In the genomic region with DNA sequence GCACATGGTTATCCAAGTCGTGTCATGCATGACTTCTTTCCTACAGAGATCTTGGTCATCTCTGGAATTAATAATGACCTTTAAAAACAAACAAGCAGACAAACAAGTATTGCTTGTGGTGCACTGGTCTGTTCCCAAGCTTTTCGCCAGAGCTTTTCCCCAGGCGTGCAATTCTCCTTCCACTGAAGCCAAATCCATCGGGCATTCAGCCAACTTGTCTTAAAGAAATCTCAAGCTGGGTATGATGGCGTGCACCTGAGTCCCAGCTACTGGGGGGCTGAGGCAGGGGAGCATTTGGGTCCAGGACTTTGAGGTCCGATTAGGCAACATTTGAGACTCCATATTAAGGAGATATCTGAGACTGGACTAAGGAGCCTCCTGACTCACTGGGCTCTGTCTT, we compare ENCODE assay signal across 30 mouse cellular contexts. TPM values are rescaled to one million over a fixed set of nuclear protein-coding genes. Genes with fewer than 3 reads are reported as not detected.
DNase-seq lines count a peak whose midpoint lies in the region; ATAC-seq and TF ChIP-seq lines count a peak whose summit lies in the region.
"Had no signal": no experiment of that assay in that cellular context is flagged by ENCODE, and none has a peak within 500 bp of the region (broad histone marks: within the 10 kb centered on the region; RNA-seq: fewer than 3 reads in every experiment).

No protein-coding gene starts in this region.

- no peak overlapping the region for H3K9ac ChIP-seq in forebrain, embryonic 14.5 days (ENCODE audit: low read length)
- H3K9ac ChIP-seq in forebrain, embryonic 11.5 days (ENCODE audit: low read length): no peak overlapping the region
- H3K9ac ChIP-seq: heart, embryonic 15.5 days; intestine, embryonic 15.5 days; liver, embryonic 14.5 days; neural tube, embryonic 13.5 days had no signal

- no peak overlapping the region for H3K4me3 ChIP-seq in forebrain, embryonic 14.5 days (ENCODE audit: low read depth, low read length)
- no peak overlapping the region for H3K4me3 ChIP-seq in forebrain, embryonic 11.5 days (ENCODE audit: low read depth, low read length)
- no peak overlapping the region for H3K4me3 ChIP-seq in layer of hippocampus, adult 2 months
- H3K4me3 ChIP-seq: heart, embryonic 10.5 days; heart, embryonic 15.5 days; intestine, embryonic 15.5 days; midbrain, embryonic 10.5 days; myocyte; neural tube, embryonic 13.5 days had no signal

- no peak overlapping the region for H3K4me2 ChIP-seq in forebrain, embryonic 14.5 days (ENCODE audit: low read length)
- H3K4me2 ChIP-seq in forebrain, embryonic 11.5 days (ENCODE audit: low read depth, low read length, severe bottlenecking): no peak overlapping the region
- H3K4me2 ChIP-seq: heart, embryonic 15.5 days; intestine, embryonic 15.5 days; neural tube, embryonic 13.5 days had no signal

- peak; percentile 56 for DNase-seq in adrenal gland, postnatal 10 days
- DNase-seq in adrenal gland, adult 18-20 months (ENCODE audit: low spot score in 2 of 2): no peak
- DNase-seq in forebrain, embryonic 14.5 days (ENCODE audit: low spot score): peak; percentile 28
- no peak for DNase-seq in forebrain, embryonic 11.5 days (ENCODE audit: low spot score)
- no peak for DNase-seq in layer of hippocampus, adult 2 months (ENCODE audit: low spot score in 2 of 2)
- DNase-seq in layer of hippocampus, postnatal 36 days: no peak
- peak; percentile 22 for DNase-seq in right cerebral cortex, postnatal 4 days
- no peak for DNase-seq in right cerebral cortex, adult 18-20 months
- DNase-seq: adrenal gland, adult 8-10 months; cerebellum, adult 11-12 months; gastrocnemius, postnatal 25 days; heart, adult 11 months; kidney, adult 2 months; kidney, postnatal 36 days; liver; lung, adult 2 months; lung, postnatal 14 days; right cerebral cortex, postnatal 14 days; thymus, postnatal 14 days had no signal

- no peaks in the 10 kb centered on the region for H3K4me1 ChIP-seq in forebrain, embryonic 14.5 days (ENCODE audit: control insufficient read depth, insufficient read depth, low read length)
- no peaks in the 10 kb centered on the region for H3K4me1 ChIP-seq in forebrain, embryonic 11.5 days (replicated peaks; ENCODE audit: control insufficient read depth, insufficient read depth, low read length)
- H3K4me1 ChIP-seq: heart, embryonic 10.5 days; heart, embryonic 15.5 days; intestine, embryonic 15.5 days; midbrain, embryonic 10.5 days; neural tube, embryonic 13.5 days had no signal

- no peaks in the 10 kb centered on the region for H3K27me3 ChIP-seq in forebrain, embryonic 14.5 days (replicated peaks; ENCODE audit: control insufficient read depth, insufficient read depth, low read length)
- no peaks in the 10 kb centered on the region for H3K27me3 ChIP-seq in forebrain, embryonic 11.5 days (ENCODE audit: control insufficient read depth, insufficient read depth, low read length)
- H3K27me3 ChIP-seq: CH12.LX; heart, embryonic 15.5 days; intestine, embryonic 15.5 days; neural tube, embryonic 13.5 days had no signal

- ATAC-seq in forebrain, embryonic 14.5 days: no peak
- ATAC-seq in forebrain, embryonic 11.5 days (replicated peaks; ENCODE audit: low FRiP score): no peak
- ATAC-seq: activated CD4-positive, CD25-positive, alpha-beta regulatory T cell, adult 4 months; hindbrain, embryonic 16.5 days; intestine, embryonic 15.5 days had no signal

- TF ChIP-seq CTCF in layer of hippocampus, adult 2 months (conservative IDR thresholded peaks at IDR 0.05): no peak

- peaks cover 33% of the 10 kb centered on the region for H3K36me3 ChIP-seq in forebrain, embryonic 14.5 days (ENCODE audit: control insufficient read depth, insufficient read depth, low read length)
- H3K36me3 ChIP-seq in forebrain, embryonic 11.5 days (ENCODE audit: control insufficient read depth, insufficient read depth, low read length): no peaks in the 10 kb centered on the region

- WGBS in forebrain, embryonic 14.5 days: 68% methylated on average over 6 of the region's 6 CpGs
- 89% methylated on average over 6 of the region's 6 CpGs for whole genome bisulfite sequencing in forebrain, embryonic 11.5 days

- H3K27ac ChIP-seq in forebrain, embryonic 14.5 days (ENCODE audit: low read depth, low read length): 0 out of 2 replicates have a peak overlapping the region, but pooled peaks have one; percentile 14
- no peak overlapping the region for H3K27ac ChIP-seq in forebrain, embryonic 11.5 days (ENCODE audit: low read depth, low read length)
- peak overlapping the region; percentile 20; the same call in 1 of the 2 replicates for H3K27ac ChIP-seq in layer of hippocampus, adult 2 months
- H3K27ac ChIP-seq: heart, embryonic 10.5 days; heart, embryonic 15.5 days; intestine, embryonic 15.5 days; liver, embryonic 14.5 days; midbrain, embryonic 10.5 days had no signal

- H3K9me3 ChIP-seq in forebrain, embryonic 14.5 days (replicated peaks; ENCODE audit: control insufficient read depth, low read length): no peaks in the 10 kb centered on the region
- no peaks in the 10 kb centered on the region for H3K9me3 ChIP-seq in forebrain, embryonic 11.5 days (ENCODE audit: control insufficient read depth, low read length)
- H3K9me3 ChIP-seq: heart, embryonic 10.5 days; heart, embryonic 15.5 days; intestine, embryonic 15.5 days; midbrain, embryonic 10.5 days; neural tube, embryonic 13.5 days had no signal

RNA-seq across cellular contexts. Expression of a gene that starts 7.2 kb away (rescaled TPM):
- total RNA-seq in adrenal gland, postnatal 10 days (2021): 10 to 100 TPM; 25.0 to 25.1 TPM
- total RNA-seq in adrenal gland, adult 18-20 months (2021): 10 to 100 TPM; 28.3 to 32.3 TPM
- 2.4 and 2.8 TPM in 2 replicates for polyA plus RNA-seq in forebrain, embryonic 14.5 days (2014; fragmentation: Nextera tagmentation; extraction: Ambion mirVana)
- polyA plus RNA-seq in forebrain, embryonic 11.5 days (2014; fragmentation: Nextera tagmentation; extraction: Ambion mirVana): 3.4 and 4.9 TPM in 2 replicates
- 10 to 100 TPM; 14.1 to 17.1 TPM for total RNA-seq in layer of hippocampus, adult 2 months (2021)
- total RNA-seq in layer of hippocampus, postnatal 36 days (2021): 10 to 100 TPM in 1 of 2 experiments, 1 to 10 TPM in 1; 8.8 to 11.0 TPM
- total RNA-seq: megakaryocyte progenitor cell, adult 5-6 weeks had no signal

Comparison
In these comparisons a context has a peak if more than half of its experiments do, and no peak if none do; other contexts are left out.
1. DNase-seq: peak in adrenal gland, postnatal 10 days (single experiment), forebrain, embryonic 14.5 days (single experiment) and right cerebral cortex, postnatal 4 days (single experiment); none in adrenal gland, adult 18-20 months (0 of 2), forebrain, embryonic 11.5 days (single experiment), layer of hippocampus, adult 2 months (0 of 2), layer of hippocampus, postnatal 36 days (0 of 2) and right cerebral cortex, adult 18-20 months (single experiment).